Mouse (Mus musculus): ENCODE measurements around the gene Rad51b. TPM values are rescaled to one million over a fixed set of nuclear protein-coding genes. Genes with fewer than 3 reads are reported as not detected.

Gene Rad51b
- polyA plus RNA-seq, 1 experiment from 2014 or later = 10.0 TPM

- H3K4me3 ChIP-seq (ENCODE audit: low read depth, low read length) = no peak overlapping the region
- H3K4me2 ChIP-seq (ENCODE audit: low read length) = no peak overlapping the region
- 0 out of 2 replicates have a peak, but pooled peaks cover 3% of the 10 kb centered on the region for H3K9me3 ChIP-seq (ENCODE audit: control insufficient read depth, low read length)
- no peak for ATAC-seq (replicated peaks; ENCODE audit: low FRiP score, low TSS enrichment, low read depth)
- no peaks in the 10 kb centered on the region for H3K36me3 ChIP-seq (ENCODE audit: control insufficient read depth, insufficient read depth, low read length)
- 91% methylated on average over 3 of the region's 3 CpGs for WGBS
- peaks cover 6% of the 10 kb centered on the region for H3K4me1 ChIP-seq (replicated peaks; ENCODE audit: control insufficient read depth, insufficient read depth, low read length)
- no peak overlapping the region for H3K9ac ChIP-seq (ENCODE audit: low read length)
- no peaks in the 10 kb centered on the region for H3K27me3 ChIP-seq (replicated peaks; ENCODE audit: control insufficient read depth, insufficient read depth, low read length)
- no peak overlapping the region for H3K27ac ChIP-seq (ENCODE audit: low read depth)
- no peak for DNase-seq (ENCODE audit: low spot score)
Measured at GRCm38 (mm10) chr12:79785691-79786090, 488.6 kb downstream of the Rad51b start.

GRCm38 (mm10) chr12:79787538-79787937 lies 490.5 kb downstream of the Rad51b start:
- WGBS = 82% methylated on average over 10 of the region's 10 CpGs
- DNase-seq (ENCODE audit: low spot score) (no peak), ATAC-seq (replicated peaks; ENCODE audit: low FRiP score, low TSS enrichment, low read depth) (no peak)

DNA sequence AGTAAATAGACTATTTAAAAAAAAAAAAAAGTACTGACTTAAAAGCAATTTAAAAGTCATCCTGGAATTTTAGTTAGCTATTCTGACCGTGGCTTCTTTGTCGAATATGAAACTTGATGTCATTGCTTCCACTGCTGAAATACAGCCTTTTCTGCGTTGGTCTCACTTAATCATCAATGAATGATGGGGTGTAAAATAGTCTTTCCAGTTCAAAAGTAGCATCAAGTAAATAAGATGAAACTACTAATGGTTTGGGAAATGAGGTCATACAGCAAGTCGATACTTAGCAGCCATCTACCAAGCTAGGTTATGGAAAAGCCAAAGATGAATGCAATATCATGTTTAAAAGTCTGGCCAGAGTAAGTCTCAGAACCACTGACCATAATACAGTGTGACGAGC lies 491.3 kb downstream of the Rad51b start:
- no peaks in the 10 kb centered on the region for H3K36me3 ChIP-seq (ENCODE audit: control insufficient read depth, insufficient read depth, low read length)
- WGBS = 93% methylated on average over 5 of the region's 5 CpGs
- ATAC-seq (replicated peaks; ENCODE audit: low FRiP score, low TSS enrichment, low read depth) (no peak), DNase-seq (ENCODE audit: low spot score) (no peak)
- no peaks in the 10 kb centered on the region for H3K9me3 ChIP-seq (ENCODE audit: control insufficient read depth, low read length)
- no peak overlapping the region for H3K4me3 ChIP-seq (ENCODE audit: low read depth, low read length)
- H3K9ac ChIP-seq (ENCODE audit: low read length) = no peak overlapping the region
- no peak overlapping the region for H3K27ac ChIP-seq (ENCODE audit: low read depth)
- no peak overlapping the region for H3K4me2 ChIP-seq (ENCODE audit: low read length)
- no peaks in the 10 kb centered on the region; the same call in 1 of the 2 replicates for H3K4me1 ChIP-seq (replicated peaks; ENCODE audit: control insufficient read depth, insufficient read depth, low read length)
- no peaks in the 10 kb centered on the region for H3K27me3 ChIP-seq (replicated peaks; ENCODE audit: control insufficient read depth, insufficient read depth, low read length)

More at GRCm38 (mm10) chr12:79787538-79787937, 490.5 kb downstream of the Rad51b start:
- Histone ChIP-seq H3K4me1 (replicated peaks; ENCODE audit: control insufficient read depth, insufficient read depth, low read length) (no peaks in the 10 kb centered on the region; the same call in 1 of the 2 replicates), H3K27ac (ENCODE audit: low read depth) (no peak overlapping the region), H3K36me3 (ENCODE audit: control insufficient read depth, insufficient read depth, low read length) (no peaks in the 10 kb centered on the region), H3K4me3 (ENCODE audit: low read depth, low read length) (no peak overlapping the region), H3K4me2 (ENCODE audit: low read length) (no peak overlapping the region), H3K27me3 (replicated peaks; ENCODE audit: control insufficient read depth, insufficient read depth, low read length) (no peaks in the 10 kb centered on the region), H3K9ac (ENCODE audit: low read length) (no peak overlapping the region), H3K9me3 (ENCODE audit: control insufficient read depth, low read length) (0 out of 2 replicates have a peak, but pooled peaks cover 1% of the 10 kb centered on the region)

DNA sequence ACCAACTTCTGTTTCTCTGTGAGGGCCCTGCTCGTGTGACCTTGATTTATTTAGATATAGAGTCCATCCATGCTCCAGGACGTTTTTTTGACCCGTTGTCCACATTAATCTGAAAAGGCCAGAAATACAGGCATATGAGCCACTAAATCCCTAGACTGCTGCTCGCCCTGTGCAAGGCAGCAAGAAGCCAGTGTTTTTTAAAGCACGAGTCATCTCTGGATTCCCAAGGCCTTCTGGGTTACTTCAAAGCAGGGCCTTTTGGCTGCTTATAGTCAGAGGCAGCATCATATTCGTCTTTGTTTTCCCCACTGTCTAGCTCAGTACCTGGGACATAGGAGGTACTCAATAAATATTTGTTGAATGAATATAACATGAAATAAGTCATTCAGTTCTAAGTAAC lies 492.4 kb downstream of the Rad51b start:
- no peaks in the 10 kb centered on the region for H3K27me3 ChIP-seq (replicated peaks; ENCODE audit: control insufficient read depth, insufficient read depth, low read length)
- no peak overlapping the region for H3K4me2 ChIP-seq (ENCODE audit: low read length)
- DNase-seq (ENCODE audit: low spot score) (no peak), ATAC-seq (replicated peaks; ENCODE audit: low FRiP score, low TSS enrichment, low read depth) (no peak)
- 47% methylated on average over 6 of the region's 6 CpGs for WGBS
- H3K4me3 ChIP-seq (ENCODE audit: low read depth, low read length) = no peak overlapping the region
- H3K4me1 ChIP-seq (replicated peaks; ENCODE audit: control insufficient read depth, insufficient read depth, low read length) = no peaks in the 10 kb centered on the region; the same call in 1 of the 2 replicates
- H3K36me3 ChIP-seq (ENCODE audit: control insufficient read depth, insufficient read depth, low read length) = no peaks in the 10 kb centered on the region
- H3K9me3 ChIP-seq (ENCODE audit: control insufficient read depth, low read length) = no peaks in the 10 kb centered on the region
- H3K27ac ChIP-seq (ENCODE audit: low read depth) = peak overlapping the region; percentile 57
- H3K9ac ChIP-seq (ENCODE audit: low read length) = no peak overlapping the region

GRCm38 (mm10) chr12:79793382-79793781 lies 496.3 kb downstream of the Rad51b start:
- no peaks in the 10 kb centered on the region for H3K36me3 ChIP-seq (ENCODE audit: control insufficient read depth, insufficient read depth, low read length)
- H3K4me2 ChIP-seq (ENCODE audit: low read length) = no peak overlapping the region
- ATAC-seq (replicated peaks; ENCODE audit: low FRiP score, low TSS enrichment, low read depth) (no peak), DNase-seq (ENCODE audit: low spot score) (no peak)
- H3K4me1 ChIP-seq (replicated peaks; ENCODE audit: control insufficient read depth, insufficient read depth, low read length) = no peaks in the 10 kb centered on the region; the same call in 1 of the 2 replicates
- no peak overlapping the region for H3K9ac ChIP-seq (ENCODE audit: low read length)
- 71% methylated on average over 8 of the region's 8 CpGs for WGBS
- H3K9me3 ChIP-seq (ENCODE audit: control insufficient read depth, low read length) = no peaks in the 10 kb centered on the region
- H3K4me3 ChIP-seq (ENCODE audit: low read depth, low read length) = no peak overlapping the region
- H3K27me3 ChIP-seq (replicated peaks; ENCODE audit: control insufficient read depth, insufficient read depth, low read length) = no peaks in the 10 kb centered on the region
- H3K27ac ChIP-seq (ENCODE audit: low read depth) = no peak overlapping the region

DNA sequence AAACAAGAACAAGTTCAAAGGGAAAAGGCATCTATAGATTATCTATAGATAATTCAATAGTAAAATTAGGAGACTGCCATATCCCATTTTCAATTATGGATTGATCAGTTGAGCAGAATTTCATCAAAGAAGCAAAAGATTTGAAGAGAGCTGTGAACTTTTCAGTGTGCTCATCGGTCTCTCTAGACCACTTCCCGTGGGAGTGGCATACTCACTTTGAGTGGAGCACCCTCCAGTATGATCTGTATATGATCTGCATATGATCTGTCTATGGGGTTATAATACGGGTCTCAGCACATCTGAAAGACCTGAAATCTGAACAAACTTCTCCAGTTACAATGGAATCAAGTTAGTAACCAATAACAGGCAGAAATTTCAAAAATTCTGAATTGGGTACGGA lies 497.7 kb downstream of the Rad51b start:
- ATAC-seq (replicated peaks; ENCODE audit: low FRiP score, low TSS enrichment, low read depth) (no peak), DNase-seq (ENCODE audit: low spot score) (no peak)
- H3K9me3 ChIP-seq (ENCODE audit: control insufficient read depth, low read length) = no peaks in the 10 kb centered on the region
- no peaks in the 10 kb centered on the region for H3K36me3 ChIP-seq (ENCODE audit: control insufficient read depth, insufficient read depth, low read length)
- H3K9ac ChIP-seq (ENCODE audit: low read length) = no peak overlapping the region
- no peaks in the 10 kb centered on the region for H3K4me1 ChIP-seq (replicated peaks; ENCODE audit: control insufficient read depth, insufficient read depth, low read length)
- H3K4me2 ChIP-seq (ENCODE audit: low read length) = no peak overlapping the region
- WGBS = 92% methylated on average over 4 of the region's 4 CpGs
- H3K4me3 ChIP-seq (ENCODE audit: low read depth, low read length) = no peak overlapping the region
- H3K27ac ChIP-seq (ENCODE audit: low read depth) = no peak overlapping the region
- no peaks in the 10 kb centered on the region for H3K27me3 ChIP-seq (replicated peaks; ENCODE audit: control insufficient read depth, insufficient read depth, low read length)

DNA sequence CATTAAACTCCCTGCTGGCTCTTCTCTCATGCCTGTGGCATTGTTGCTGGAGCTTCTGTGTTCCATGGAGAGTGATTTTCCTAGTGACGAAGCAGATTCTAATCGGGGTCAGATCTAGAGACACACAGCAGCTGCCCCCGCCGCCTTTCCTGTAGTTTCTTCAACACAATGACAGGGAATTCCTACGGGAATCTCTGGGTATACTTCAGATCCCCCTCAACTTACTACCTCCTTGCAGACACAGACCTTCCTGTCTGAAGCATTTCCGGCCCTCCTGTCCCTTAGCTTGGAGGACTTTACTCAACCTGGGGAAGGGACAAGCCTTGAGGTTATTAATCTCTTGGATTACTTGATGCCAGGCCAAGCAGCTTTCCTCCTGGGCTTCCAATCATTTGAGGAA lies 499.2 kb downstream of the Rad51b start:
- Histone ChIP-seq H3K27me3 (replicated peaks; ENCODE audit: control insufficient read depth, insufficient read depth, low read length) (no peaks in the 10 kb centered on the region), H3K4me2 (ENCODE audit: low read length) (no peak overlapping the region), H3K4me1 (replicated peaks; ENCODE audit: control insufficient read depth, insufficient read depth, low read length) (no peaks in the 10 kb centered on the region), H3K27ac (ENCODE audit: low read depth) (no peak overlapping the region), H3K9me3 (ENCODE audit: control insufficient read depth, low read length) (no peaks in the 10 kb centered on the region), H3K4me3 (ENCODE audit: low read depth, low read length) (no peak overlapping the region), H3K36me3 (ENCODE audit: control insufficient read depth, insufficient read depth, low read length) (no peaks in the 10 kb centered on the region), H3K9ac (ENCODE audit: low read length) (no peak overlapping the region)
- DNase-seq (ENCODE audit: low spot score) = no peak
- WGBS = 68% methylated on average over 6 of the region's 6 CpGs
- no peak for ATAC-seq (replicated peaks; ENCODE audit: low FRiP score, low TSS enrichment, low read depth)

DNA sequence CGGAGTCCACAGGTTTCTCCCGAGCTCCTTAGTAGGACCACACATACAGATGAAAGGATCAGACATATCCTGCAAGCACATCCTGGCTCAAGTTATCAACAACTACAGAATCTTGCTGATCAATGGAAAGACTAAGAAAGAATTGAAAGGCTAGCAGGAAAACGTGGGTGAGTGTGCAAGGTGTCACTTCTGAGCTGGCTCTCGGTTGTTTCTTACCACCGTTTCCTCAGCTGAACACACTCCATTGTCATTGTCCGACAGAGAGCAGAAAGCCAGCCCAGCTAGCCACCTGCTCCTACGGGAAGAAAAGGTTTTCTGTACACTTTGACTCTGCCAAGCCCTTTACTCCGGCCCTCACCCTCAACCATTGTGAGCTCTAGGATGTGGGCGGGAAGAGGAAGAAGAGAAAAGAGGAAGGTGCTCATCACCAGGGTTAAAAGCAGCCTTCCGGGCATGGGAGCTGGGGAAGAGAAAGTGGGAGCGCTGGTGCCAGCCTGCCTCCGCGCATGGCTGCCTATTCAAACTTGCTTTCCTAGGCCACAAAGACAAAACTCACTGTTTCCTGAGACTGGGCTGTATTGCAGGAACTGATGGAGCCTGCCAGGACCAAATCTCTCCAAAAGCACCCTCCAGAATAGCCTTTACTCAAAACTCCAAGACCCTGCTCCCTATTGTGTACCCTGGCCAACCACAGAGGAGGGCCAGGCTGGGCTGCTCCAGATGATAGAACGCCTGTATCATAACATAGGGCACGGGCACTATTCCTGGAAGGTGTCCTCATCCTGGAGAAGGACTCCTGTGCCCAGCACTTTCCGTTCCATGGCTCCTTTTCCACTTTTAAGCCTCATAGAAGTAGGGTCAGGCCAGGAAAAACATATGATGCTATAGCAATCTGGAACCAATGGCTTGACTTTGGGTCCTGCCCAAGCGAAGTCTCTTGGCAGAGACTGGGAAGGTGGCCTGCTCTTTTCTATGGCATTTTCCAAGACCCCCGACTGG lies 500.0 kb downstream of the Rad51b start:
- H3K27me3 ChIP-seq (replicated peaks; ENCODE audit: control insufficient read depth, insufficient read depth, low read length) = no peaks in the 10 kb centered on the region
- no peaks in the 10 kb centered on the region for H3K9me3 ChIP-seq (ENCODE audit: control insufficient read depth, low read length)
- no peak for DNase-seq (ENCODE audit: low spot score)
- ATAC-seq (replicated peaks; ENCODE audit: low FRiP score, low TSS enrichment, low read depth) = no peak
- no peaks in the 10 kb centered on the region for H3K36me3 ChIP-seq (ENCODE audit: control insufficient read depth, insufficient read depth, low read length)
- H3K4me2 ChIP-seq (ENCODE audit: low read length) = no peak overlapping the region
- H3K4me3 ChIP-seq (ENCODE audit: low read depth, low read length) = no peak overlapping the region
- H3K4me1 ChIP-seq (replicated peaks; ENCODE audit: control insufficient read depth, insufficient read depth, low read length) = no peaks in the 10 kb centered on the region
- H3K27ac ChIP-seq (ENCODE audit: low read depth) = peak overlapping the region; percentile 16; the same call in 1 of the 2 replicates
- WGBS = 86% methylated on average over 18 of the region's 18 CpGs
- H3K9ac ChIP-seq (ENCODE audit: low read length) = no peak overlapping the region
